Mouse (Mus musculus) layer of hippocampus, adult 6 months (tissue): ENCODE measurements around the gene Uqcrc2. TPM values are rescaled to one million over a fixed set of nuclear protein-coding genes. Genes with fewer than 3 reads are reported as not detected.

Source experiments
- long read RNA-seq, 2 experiments: library from polyadenylated mRNA; unstranded; transcript quantifications; one replicate each; pipeline ENCODE4 v2.0.0; 2019 to 2020
- polyA plus RNA-seq: library from polyadenylated mRNA; unstranded; fragments of <200 nt; fragmentation: Nextera tagmentation; gene quantifications from 2 replicates; pipeline ENCODE4 v1.2.3, GENCODE M21; 2021

The Uqcrc2 gene
- 234 and 247 TPM in 2 replicates for polyA plus RNA-seq
- long read RNA-seq, experiment 1, transcript Uqcrc2-201 (14 exons, 1,896 nt) = major isoform, 513 of 580 reads
- long read RNA-seq, experiment 1, partial matches to known transcripts = 50 of 580 reads
- long read RNA-seq, experiment 1, other reads (novel, unspliced or antisense) = 17 of 580 reads
- long read RNA-seq, experiment 2, transcript Uqcrc2-201 (14 exons, 1,896 nt) = major isoform, 1,469 of 1,530 reads
- long read RNA-seq, experiment 2, partial matches to known transcripts = 18 of 1,530 reads
- long read RNA-seq, experiment 2, other reads (novel, unspliced or antisense) = 43 of 1,530 reads

GRCm38 (mm10) chr7:120634711-120635361 lies at the start of gene Uqcrc2:
Gene Uqcrc2 (plus strand): TSS chr7:120635176.

DNA sequence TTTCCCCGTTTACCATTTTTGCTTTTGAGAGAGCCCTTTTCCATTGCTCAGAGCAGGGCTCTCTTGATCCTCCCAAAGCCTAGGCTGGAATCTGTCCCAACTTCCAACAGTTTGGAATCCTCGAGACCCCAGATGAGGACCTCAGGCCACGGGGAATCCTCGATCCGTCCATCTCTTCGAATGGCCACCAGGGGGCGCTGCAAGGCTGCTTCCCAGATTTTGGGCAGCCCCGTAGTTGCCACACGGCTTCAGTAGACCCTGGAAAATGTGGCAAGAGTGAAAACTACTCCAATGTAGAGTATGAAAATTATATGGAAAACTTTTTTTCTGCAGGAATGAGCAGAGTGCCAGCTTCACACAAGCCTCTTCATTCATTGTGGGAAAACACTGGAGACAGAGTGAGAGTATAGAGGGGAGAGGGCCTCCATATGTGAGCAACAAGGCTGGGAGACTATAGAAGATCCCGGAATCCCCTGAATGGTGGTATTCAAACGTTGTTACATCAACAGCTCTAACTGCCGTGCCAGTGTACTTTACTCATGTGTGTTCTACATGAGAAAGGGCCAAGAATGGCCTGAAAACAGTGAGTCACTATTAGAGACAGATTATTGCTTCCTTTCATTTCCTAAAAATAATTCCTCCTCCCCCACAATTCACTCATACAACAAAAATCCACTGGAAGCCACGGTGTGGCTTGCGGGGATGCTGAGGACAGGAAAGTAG lies 35.3 kb downstream of the Uqcrc2 start, which contains the start of gene Pdzd9:
Gene Pdzd9, minus strand, starts transcription at position 191 of the 723 bp plus-strand sequence.

GRCm38 (mm10) chr7:120677001-120677643 lies 42.1 kb downstream of the Uqcrc2 start, which contains the start of gene Mosmo:
Gene Mosmo (plus strand): TSS chr7:120677618.

Other genes starting within 250 kb of the Uqcrc2 start
- gene Abca16, start 225.5 kb upstream of the Uqcrc2 start, polyA plus RNA-seq = not detected in 2 replicates
- gene Pdzd9, start 35.2 kb downstream of the Uqcrc2 start, polyA plus RNA-seq = 0.13 and 0.18 TPM in 2 replicates
- gene Mosmo, start 42.4 kb downstream of the Uqcrc2 start, polyA plus RNA-seq = 9.6 and 11.2 TPM in 2 replicates
- 3.2 and 3.6 TPM in 2 replicates for gene Vwa3a, start 104.1 kb downstream of the Uqcrc2 start, polyA plus RNA-seq
- gene Gm5737, start 177.2 kb downstream of the Uqcrc2 start, polyA plus RNA-seq = not detected in 2 replicates
- gene Eef2k, start 207.7 kb downstream of the Uqcrc2 start, polyA plus RNA-seq = 6.8 and 7.3 TPM in 2 replicates